Mouse (Mus musculus) embryo, embryonic 10.5 days (tissue): ENCODE measurements at regions not wholly inside any gene's neighbourhood (a gene's known extent, or its start where the extent isn't known, plus 50 kb on each side); places are given as distances from the start of the nearest gene placed in this dataset.

Experiments
- DNase-seq: peaks from one replicate; pipeline ENCODE4 v3.0.0-alpha.2; 2015; ENCODE audit warnings: low spot score

DNA sequence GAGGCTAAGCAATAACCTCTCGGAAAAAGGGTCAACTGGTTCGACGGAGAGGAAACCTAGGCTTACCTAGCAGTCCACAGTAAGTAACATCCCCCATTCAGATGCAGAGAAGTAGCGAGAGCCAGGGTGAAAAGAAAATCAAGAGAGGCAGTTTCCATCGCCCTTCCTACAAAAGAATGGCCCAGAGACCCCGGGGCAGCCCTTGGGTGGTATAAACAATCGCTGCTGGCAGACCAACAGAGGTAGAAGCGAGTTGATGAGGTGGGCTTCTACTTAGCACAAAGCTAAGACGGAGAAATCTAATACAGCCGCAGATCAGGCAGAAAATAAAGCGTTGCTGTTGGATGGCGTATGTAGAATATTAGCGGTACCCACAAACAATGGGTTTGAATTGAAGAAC is 57.8 kb upstream of the Arl15 start:
- DNase-seq: no peak

DNA sequence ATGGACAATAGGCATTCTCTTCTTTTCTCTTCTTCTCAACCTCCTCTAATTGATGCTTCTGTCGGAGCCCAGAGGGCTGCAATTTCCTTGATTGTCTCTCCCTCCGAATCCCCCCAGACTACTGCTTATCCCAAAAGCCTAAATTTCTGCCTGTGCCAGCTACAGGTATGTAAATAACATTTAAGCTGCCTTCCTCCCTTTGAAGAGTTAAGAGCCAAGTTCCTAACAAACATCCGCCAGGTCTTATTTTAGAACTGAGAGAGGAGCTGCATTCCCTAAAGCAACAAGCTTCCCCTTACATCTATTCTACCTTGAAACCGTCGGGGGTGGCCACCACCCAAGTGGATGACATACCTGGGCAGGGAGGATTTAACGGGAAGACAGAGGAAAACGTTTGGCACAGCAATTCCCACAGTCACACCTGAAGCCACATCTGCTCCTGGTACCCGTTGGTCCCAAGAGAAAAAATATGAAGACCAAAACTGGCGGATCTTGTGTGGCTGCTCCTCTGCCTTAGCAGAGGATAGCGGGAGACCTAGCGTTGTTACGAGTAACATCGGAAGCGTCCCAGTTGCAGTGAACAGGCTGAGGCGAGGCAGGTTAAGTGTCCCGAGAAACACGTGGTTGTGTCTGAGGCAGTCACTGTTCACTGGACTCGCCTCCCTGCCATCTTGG is 58.6 kb upstream of the Arl15 start:
- no peak for DNase-seq

DNA sequence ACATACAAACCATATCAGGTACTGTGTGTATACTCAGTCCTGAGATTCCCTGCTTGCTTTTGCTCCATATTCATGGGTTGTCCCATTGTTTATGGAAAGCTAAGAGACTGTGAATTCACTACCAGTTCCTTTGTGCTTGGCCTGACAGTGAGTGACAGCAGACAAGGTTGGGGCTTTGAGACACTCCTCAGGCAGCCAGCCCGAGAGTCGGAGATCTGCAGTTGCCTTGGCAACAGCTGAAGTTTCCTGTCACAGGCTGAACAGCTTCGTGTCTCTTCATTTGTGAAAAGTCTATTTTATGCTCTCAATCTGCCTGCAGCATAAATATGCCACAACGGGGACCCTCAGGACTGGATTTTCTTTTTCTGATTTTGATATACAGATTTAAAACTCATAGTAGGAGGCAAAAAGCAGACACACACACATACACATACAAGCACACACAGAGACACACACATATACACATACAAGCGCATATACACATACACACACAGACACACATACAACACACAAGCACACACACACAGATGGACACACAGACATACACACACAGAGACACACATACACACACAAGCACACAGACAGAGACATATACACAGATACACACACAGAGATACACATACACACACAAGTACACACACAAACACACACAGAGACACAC is 60.0 kb upstream of the Arl15 start:
- peak; percentile 80 for DNase-seq

DNA sequence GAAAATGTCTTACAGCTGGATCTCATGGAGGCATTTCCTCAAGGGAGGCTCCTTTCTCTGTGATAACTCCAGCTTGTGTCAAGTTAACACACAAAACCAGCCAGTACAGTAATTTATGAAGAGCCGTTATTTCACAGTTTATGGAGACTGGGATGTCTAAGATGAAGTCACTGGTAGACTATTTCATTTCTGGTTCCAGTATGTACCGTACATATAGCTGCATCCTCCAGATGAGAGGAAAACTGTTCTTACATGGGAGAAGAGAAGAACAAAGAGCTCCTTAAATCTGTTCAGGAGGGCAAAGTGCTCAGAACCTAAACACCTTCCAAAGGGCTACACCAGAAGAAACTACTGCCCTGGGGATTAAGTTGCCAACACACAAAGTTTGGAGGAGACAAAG is 60.6 kb upstream of the Arl15 start:
- no peak for DNase-seq

DNA sequence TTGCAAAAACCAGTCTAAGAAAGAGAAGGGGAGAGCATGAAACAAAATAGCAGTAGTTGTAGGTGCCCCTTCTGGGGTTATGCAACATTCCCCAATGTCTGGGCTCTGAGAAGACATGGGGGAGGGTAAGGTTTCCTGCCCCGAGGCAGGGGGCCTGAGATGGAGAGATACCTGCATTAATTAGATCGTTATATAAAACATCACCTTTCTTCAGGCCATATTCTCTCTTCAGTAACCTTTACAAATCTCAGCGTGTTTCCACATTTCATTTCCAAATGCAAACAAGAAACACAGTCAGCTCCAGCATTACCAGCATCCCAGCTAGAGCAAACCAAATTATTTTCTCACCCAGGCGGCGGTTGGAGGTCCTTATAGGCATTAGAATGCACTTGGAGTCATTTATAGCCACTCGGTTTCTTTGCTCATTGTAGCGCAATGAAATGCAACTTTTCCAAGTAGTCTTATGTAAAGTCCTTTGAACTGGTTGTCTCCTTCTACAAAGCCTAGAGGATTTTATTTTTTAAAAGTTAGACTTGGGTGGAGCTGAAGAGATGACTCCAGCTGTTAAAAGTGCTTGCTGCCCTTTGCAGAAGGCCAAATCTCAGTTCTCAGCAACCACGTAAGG is 63.4 kb upstream of the Arl15 start:
- no peak for DNase-seq

DNA sequence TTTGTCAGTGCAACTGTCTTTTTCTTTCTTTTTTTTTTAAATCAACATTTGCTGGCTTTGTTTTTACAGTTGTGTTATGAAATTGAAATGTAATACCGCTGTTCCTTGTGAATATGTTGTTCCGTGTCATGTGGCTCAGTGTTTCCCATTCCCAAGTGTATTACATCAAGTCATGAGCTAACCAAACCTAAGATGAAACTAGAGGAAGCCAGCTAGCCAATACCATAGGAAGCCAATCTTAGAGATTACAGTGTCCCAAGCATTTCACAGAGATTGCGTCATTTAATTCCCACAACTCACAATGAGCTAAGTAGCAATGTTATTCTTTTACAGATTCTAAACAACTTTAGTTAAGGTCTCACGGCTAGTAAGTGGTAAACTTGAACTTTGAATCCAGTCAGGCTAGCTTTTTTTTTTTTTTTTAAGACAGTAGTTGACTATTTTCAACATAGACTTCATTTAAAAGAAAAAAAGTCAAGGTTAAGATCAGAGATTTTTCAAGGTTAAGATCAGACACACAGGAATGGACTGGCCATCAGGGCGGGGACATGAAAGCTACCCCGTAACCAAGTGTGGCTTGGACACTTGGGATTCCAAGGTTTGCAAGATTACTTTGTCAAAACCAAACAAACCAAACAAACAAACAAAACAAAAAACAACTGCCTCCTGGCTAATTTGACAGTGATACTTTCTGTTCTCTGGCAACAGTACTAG is 64.1 kb upstream of the Arl15 start:
- no peak for DNase-seq

DNA sequence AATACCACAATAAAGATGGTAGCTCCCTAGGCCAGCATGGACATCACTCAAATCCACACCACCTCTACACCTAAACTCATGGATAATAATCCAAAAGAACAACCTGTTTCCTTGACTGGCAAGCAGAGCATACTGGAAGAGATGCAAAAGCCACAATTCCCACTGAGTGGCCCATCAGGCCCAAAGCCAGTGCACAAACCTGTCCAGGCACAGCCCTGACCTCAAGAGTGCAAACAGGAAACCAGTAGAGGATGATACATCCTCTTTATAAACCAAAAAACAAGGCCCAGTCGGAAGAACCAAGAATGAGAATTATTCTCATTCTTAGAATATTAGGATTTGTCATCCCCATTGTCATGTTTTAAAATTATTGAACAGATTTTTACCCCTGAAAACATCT is 64.7 kb upstream of the Arl15 start:
- no peak for DNase-seq

DNA sequence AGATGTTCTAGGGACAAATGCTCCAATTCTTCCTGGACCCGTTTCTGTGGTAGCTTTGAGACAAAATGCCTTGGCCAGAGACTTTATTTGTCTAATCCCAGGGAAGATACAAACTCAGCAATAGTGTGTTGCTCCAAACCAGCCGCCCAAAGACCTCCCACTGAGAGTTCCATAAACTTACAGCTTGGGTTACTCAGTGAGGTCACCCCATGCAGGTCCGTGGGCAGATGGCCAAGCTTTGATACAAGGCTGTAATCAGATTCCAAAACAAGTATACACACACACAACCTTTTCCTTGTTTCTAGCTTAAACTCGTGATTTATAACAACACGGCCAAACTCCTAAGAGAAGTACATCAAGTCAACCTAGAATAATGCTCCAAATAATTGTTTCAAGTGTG is 64.6 kb upstream of the Hspb3 start:
- DNase-seq: peak; percentile 63

DNA sequence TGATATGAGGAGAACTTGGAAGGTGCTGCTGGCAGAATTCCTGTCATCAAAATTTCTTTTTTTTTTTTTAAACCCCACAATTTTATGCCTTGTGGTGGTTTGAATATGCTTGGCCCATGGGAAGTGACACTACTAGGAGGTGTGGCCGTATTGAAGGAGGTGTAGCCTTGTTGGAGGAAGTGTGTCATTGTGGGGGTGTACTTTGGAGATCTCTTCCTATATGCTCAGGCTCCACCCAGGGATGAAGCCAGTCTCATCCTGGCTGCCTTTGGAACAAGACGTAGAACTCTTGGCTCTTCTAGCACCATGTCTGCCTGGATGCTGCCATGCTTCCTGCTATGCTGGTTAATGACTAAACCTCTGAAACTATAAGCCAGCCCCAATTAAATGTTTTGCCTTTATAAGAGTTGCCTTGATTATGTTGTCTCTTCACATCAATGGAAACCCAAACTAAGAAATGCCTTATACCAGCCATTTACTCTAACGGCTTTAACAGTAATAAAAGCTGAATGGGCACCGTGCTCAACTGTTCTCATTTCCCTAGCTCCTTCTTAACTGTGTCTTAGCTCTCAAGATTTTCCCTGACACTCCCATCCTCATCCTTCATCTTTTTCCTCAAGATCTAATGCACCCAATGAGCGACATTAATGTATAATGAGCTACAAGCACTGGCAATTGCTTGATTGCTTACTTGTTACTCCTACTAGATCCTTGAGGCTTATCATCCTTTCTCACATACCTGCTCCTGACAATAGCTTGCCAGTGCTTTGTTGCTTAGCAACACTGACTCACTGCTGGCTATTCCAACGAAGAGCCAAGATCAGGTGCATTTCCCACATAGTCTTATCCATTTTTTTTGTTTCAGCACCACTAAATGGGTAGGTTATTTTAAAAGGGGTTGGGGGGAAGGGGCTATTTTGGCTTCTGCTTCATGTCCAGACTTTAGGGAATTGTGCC is 61.7 kb upstream of the Hspb3 start:
- DNase-seq: no peak

DNA sequence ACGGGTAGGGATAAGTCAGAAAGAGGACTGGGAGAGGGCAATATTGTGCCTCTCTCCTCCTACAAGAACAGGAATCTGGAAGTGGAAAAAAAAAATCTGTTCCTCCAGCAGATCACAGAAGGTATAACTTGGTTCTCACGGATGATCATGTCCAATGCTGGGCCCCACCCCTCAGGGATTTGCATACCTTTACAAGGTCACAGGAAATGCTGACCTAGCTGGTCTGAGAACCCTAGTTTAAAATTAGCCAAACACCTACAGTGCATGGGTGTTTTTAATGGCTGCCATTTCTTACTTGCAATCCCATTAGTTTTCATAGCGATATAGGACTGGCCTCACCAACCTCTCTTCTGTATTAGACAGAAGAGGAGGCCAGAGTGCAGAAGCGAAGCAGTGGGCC is 51.8 kb upstream of the Hspb3 start:
- no peak for DNase-seq

DNA sequence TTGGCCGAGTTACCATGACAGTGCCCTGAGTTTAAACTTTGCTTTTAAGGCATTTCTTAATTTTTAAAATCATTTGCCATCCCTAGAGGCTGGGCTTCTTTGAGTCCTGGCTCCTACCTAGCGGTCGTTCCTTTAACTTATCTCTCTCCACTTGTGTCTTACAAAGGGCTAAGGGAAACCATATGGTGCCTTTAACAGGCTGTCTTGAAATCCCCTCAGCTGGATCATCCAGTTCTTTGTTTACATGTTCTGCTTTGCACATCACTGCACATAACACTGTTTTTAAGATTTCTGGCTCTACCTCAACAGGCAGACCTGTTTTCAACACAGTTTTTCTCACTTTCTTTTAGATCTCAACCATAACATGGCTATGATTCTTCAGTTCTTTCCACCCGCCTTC is 50.4 kb upstream of the Hspb3 start:
- DNase-seq: no peak
